Mouse (Mus musculus) ES-Bruce4 (cell line): ENCODE data around the gene Wdr6.

Source experiments
- EP300 ChIP-seq: IDR thresholded peaks from 2 replicates; pipeline ENCODE4 v1.6.1; 2011; ENCODE audit warnings: low read depth, low read length; ENCODE audit not compliant: insufficient read depth
- POLR2A ChIP-seq: IDR thresholded peaks from one replicate; pipeline ENCODE4 v1.8.1; 2011; ENCODE audit warnings: low read length; ENCODE audit not compliant: insufficient read depth

DNA sequence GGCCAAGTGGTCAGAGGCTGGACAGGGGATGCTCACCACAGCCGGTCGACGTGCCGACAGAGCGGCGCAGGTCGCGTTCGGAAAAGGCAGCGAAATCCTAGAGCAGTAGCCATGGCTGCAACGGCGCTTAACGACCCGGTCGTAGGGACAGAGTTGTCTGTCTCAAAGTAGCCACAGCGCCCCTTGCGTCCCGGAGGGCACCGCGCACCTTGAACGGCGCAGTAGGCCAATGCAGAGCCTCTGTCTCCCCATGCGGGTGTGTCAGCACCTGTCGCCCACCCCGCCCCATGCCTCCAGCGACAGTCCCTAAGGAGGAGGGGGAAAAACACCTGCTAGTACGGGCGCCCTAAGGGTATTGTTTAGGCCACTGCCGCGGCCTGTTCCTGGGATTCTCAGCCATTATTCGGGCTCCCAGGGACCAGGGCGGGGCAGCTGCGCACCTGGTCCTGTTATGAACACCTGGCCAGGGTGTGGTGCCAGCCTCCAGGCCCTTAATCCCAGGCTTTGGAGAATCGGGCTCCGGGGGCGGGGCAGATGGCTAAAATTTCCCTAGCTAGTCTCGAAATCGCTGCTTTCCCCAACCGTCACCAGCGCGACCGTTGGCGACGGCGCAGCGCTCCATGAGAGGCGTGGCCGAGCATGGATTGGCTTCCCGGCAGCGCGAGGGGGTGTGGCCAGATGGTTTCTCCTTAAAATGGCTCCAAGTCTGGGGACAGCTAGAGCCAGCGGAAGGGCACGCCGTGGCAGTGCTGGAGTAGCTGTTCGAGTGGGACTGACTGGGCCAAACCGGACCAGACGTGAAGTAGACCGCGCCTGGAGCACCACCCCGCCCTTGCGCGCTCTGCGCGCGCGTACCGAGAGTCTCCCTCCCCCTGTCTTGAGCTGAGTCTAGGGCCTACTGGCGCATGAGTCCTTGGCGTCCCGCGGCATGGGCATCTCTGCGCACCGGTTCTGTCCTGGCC lies 11.4 kb downstream of the Wdr6 start, which contains the start of gene Ndufaf3:
- TF ChIP-seq POLR2A (peak; percentile 97), EP300 (peak; percentile 87)
